Mouse (Mus musculus): ENCODE results near the gene Tph2. TPM values are rescaled to one million over a fixed set of nuclear protein-coding genes. Genes with fewer than 3 reads are reported as not detected.

Tph2 gene
- polyA plus RNA-seq (2012; fragmentation: generic; extraction: Trizol): 0.73 TPM
- long read RNA-seq, experiment 1: 0 reads
- long read RNA-seq, experiment 2: 0 reads

DNA sequence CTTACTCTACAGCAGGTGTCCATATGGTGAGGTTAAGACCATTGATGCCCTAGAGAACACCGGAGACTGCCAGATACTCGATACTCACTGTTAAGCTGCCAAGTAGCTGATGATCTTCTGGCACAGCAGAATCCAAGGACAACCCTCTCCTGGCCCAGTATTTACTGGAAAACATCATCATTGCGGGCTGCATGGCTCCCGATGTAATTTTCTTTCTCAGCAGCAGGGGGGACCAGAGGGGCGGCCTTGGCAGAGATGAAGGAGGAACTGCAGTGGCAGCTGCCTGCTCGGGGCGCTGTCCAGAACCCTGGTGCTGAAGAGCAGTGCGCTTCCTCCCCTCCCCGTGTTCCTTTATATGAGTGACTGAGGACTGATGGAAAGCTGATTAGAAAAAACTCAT lies at the start of gene Tph2:
Gene Tph2, minus strand, starts transcription at position 326 of the 400 bp plus-strand sequence.
- TF ChIP-seq MYOG (IDR thresholded peaks at IDR 0.05; ENCODE audit: control insufficient read depth, extremely low read depth, insufficient read length) (no peak), MAX (IDR thresholded peaks at IDR 0.05) (peak; percentile 21), CTCF (IDR thresholded peaks at IDR 0.05; ENCODE audit: control insufficient read depth, insufficient read depth, insufficient read length) (peak; percentile 57), USF1 (IDR thresholded peaks at IDR 0.05; ENCODE audit: low read depth) (no peak), MYOD1 (IDR thresholded peaks at IDR 0.05; ENCODE audit: control insufficient read depth, insufficient read length, low read depth) (peak; percentile 70)
- H3K79me2 ChIP-seq (ENCODE audit: control insufficient read depth, insufficient read depth): no peaks in the 10 kb centered on the region
- no peaks in the 10 kb centered on the region for H3K36me3 ChIP-seq (ENCODE audit: control insufficient read depth, insufficient read depth)
- H3K4me3 ChIP-seq (ENCODE audit: insufficient read depth, poor library complexity, severe bottlenecking): no peak within 1 kb of the TSS
- no peak within 1 kb of the TSS for H3ac ChIP-seq (ENCODE audit: control insufficient read depth, insufficient read length, low read depth)
- H3K27me3 ChIP-seq (ENCODE audit: control insufficient read depth, insufficient read depth, insufficient read length): no peaks in the 10 kb centered on the region
- no peaks in the 10 kb centered on the region for H3K79me3 ChIP-seq (ENCODE audit: low read depth)

DNA sequence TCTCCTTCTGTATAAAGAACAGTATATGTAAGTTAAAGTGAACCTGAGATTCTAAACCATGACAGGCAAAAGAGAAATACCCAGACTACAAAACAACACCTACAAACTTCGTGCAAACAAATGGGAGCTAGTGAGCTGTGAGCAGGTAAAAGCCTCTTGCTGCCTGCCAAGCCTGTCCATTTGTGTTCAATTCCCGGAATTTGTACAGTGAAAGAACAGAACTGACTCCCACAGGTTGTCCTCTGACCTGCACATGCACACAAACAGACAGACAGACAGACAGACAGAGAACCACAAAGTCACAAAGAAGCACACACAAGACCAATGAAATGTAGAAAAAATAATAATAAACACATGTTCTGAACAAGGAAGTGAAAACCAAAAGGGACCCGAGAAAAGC lies 49.0 kb upstream of the Tph2 start:
- no peaks in the 10 kb centered on the region for H3K27me3 ChIP-seq (ENCODE audit: control insufficient read depth, insufficient read depth, insufficient read length)
- TF ChIP-seq CEBPB (IDR thresholded peaks at IDR 0.05; ENCODE audit: low read depth) (no peak), MYOD1 (IDR thresholded peaks at IDR 0.05; ENCODE audit: control insufficient read depth, insufficient read length, low read depth) (no peak), MYOG (IDR thresholded peaks at IDR 0.05; ENCODE audit: control insufficient read depth, extremely low read depth, insufficient read length) (no peak), MAX (IDR thresholded peaks at IDR 0.05) (no peak), USF1 (IDR thresholded peaks at IDR 0.05; ENCODE audit: low read depth) (no peak), CTCF (IDR thresholded peaks at IDR 0.05; ENCODE audit: control insufficient read depth, insufficient read depth, insufficient read length) (no peak)
- no peak overlapping the region for H3ac ChIP-seq (ENCODE audit: control insufficient read depth, insufficient read length, low read depth)
- no peak overlapping the region for H3K4me3 ChIP-seq (ENCODE audit: insufficient read depth, poor library complexity, severe bottlenecking)
- H3K79me2 ChIP-seq (ENCODE audit: control insufficient read depth, insufficient read depth): peaks cover 12% of the 10 kb centered on the region
- H3K79me3 ChIP-seq (ENCODE audit: low read depth): no peaks in the 10 kb centered on the region
- H3K36me3 ChIP-seq (ENCODE audit: control insufficient read depth, insufficient read depth): peaks cover 63% of the 10 kb centered on the region

GRCm38 (mm10) chr10:115232513-115232912 lies 47.7 kb upstream of the Tph2 start:
- H3K36me3 ChIP-seq (ENCODE audit: control insufficient read depth, insufficient read depth): peaks cover 57% of the 10 kb centered on the region
- H3K4me3 ChIP-seq (ENCODE audit: insufficient read depth, poor library complexity, severe bottlenecking): no peak overlapping the region
- no peaks in the 10 kb centered on the region for H3K27me3 ChIP-seq (ENCODE audit: control insufficient read depth, insufficient read depth, insufficient read length)
- TF ChIP-seq MYOG (IDR thresholded peaks at IDR 0.05; ENCODE audit: control insufficient read depth, extremely low read depth, insufficient read length) (no peak), USF1 (IDR thresholded peaks at IDR 0.05; ENCODE audit: low read depth) (no peak), CEBPB (IDR thresholded peaks at IDR 0.05; ENCODE audit: low read depth) (no peak), FOSL1 (IDR thresholded peaks at IDR 0.05; ENCODE audit: insufficient read depth, low read length, poor library complexity, severe bottlenecking) (no peak), MAX (IDR thresholded peaks at IDR 0.05) (no peak), MYOD1 (IDR thresholded peaks at IDR 0.05; ENCODE audit: control insufficient read depth, insufficient read length, low read depth) (no peak), CTCF (IDR thresholded peaks at IDR 0.05; ENCODE audit: control insufficient read depth, insufficient read depth, insufficient read length) (no peak)
- peaks cover 12% of the 10 kb centered on the region for H3K79me2 ChIP-seq (ENCODE audit: control insufficient read depth, insufficient read depth)
- no peaks in the 10 kb centered on the region for H3K79me3 ChIP-seq (ENCODE audit: low read depth)
- H3ac ChIP-seq (ENCODE audit: control insufficient read depth, insufficient read length, low read depth): no peak overlapping the region

GRCm38 (mm10) chr10:115229023-115229422 lies 44.2 kb upstream of the Tph2 start:
- Histone ChIP-seq H3K27me3 (ENCODE audit: control insufficient read depth, insufficient read depth, insufficient read length) (no peaks in the 10 kb centered on the region), H3K79me3 (ENCODE audit: low read depth) (peaks cover 5% of the 10 kb centered on the region), H3ac (ENCODE audit: control insufficient read depth, insufficient read length, low read depth) (no peak overlapping the region), H3K36me3 (ENCODE audit: control insufficient read depth, insufficient read depth) (peaks cover 47% of the 10 kb centered on the region), H3K79me2 (ENCODE audit: control insufficient read depth, insufficient read depth) (no peaks in the 10 kb centered on the region), H3K4me3 (ENCODE audit: insufficient read depth, poor library complexity, severe bottlenecking) (no peak overlapping the region)
- no peak for TF ChIP-seq CEBPB (IDR thresholded peaks at IDR 0.05; ENCODE audit: low read depth)

DNA sequence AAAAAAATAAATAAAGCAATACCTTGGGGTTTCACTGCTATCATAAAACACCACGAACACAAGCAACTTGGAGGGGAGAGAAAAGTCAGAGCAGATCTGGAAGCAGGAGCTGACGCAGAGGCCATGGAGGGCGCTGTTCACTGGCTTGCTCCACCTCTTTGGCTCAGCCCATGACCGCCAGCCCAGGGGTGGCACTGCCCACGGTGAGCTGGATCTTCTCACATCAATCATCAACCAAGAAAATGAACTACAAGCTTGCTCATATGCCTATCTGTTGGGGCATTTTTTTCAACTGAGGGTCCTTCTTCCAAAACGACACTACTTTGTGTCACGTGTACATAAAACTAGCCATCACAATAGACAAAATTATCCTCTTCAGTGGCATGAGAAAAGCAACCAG lies 41.8 kb upstream of the Tph2 start:
- H3K79me3 ChIP-seq (ENCODE audit: low read depth): peaks cover 5% of the 10 kb centered on the region

DNA sequence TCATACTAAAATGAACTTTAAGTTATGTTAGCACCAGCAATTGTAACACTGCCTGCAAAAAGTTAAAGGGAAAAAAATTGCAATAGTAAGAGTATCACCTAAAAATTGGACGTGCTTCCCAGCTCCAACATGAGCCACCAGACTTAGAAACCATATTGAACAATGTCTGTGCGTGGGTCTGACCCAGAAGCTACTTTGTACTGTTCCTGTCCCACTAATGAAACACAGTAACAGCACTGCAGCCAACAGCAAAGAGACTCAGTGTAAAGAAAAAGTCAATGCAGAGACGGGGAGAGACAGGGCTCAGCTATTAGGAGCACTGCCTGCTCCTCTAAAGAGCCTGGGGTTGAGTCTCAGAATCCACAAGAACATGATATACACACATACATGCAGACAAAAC lies 39.0 kb upstream of the Tph2 start:
- Histone ChIP-seq H3K4me3 (ENCODE audit: insufficient read depth, poor library complexity, severe bottlenecking) (no peak overlapping the region), H3K36me3 (ENCODE audit: control insufficient read depth, insufficient read depth) (peaks cover 34% of the 10 kb centered on the region), H3ac (ENCODE audit: control insufficient read depth, insufficient read length, low read depth) (no peak overlapping the region), H3K79me3 (ENCODE audit: low read depth) (peaks cover 5% of the 10 kb centered on the region), H3K79me2 (ENCODE audit: control insufficient read depth, insufficient read depth) (no peaks in the 10 kb centered on the region), H3K27me3 (ENCODE audit: control insufficient read depth, insufficient read depth, insufficient read length) (no peaks in the 10 kb centered on the region)
- TF ChIP-seq USF1 (IDR thresholded peaks at IDR 0.05; ENCODE audit: low read depth): no peak
- no peak for TF ChIP-seq CEBPB (IDR thresholded peaks at IDR 0.05; ENCODE audit: low read depth)
- no peak for TF ChIP-seq FOSL1 (IDR thresholded peaks at IDR 0.05; ENCODE audit: insufficient read depth, low read length, poor library complexity, severe bottlenecking)
- no peak for TF ChIP-seq MYOG (IDR thresholded peaks at IDR 0.05; ENCODE audit: control insufficient read depth, extremely low read depth, insufficient read length)
- no peak for TF ChIP-seq MYOD1 (IDR thresholded peaks at IDR 0.05; ENCODE audit: control insufficient read depth, insufficient read length, low read depth)
- TF ChIP-seq MAX (IDR thresholded peaks at IDR 0.05): no peak
- no peak for TF ChIP-seq CTCF (IDR thresholded peaks at IDR 0.05; ENCODE audit: control insufficient read depth, insufficient read depth, insufficient read length)

More for the DNA sequence above, 41.8 kb upstream of the Tph2 start:
- no peak for TF ChIP-seq MAX (IDR thresholded peaks at IDR 0.05)
- TF ChIP-seq MYOD1 (IDR thresholded peaks at IDR 0.05; ENCODE audit: control insufficient read depth, insufficient read length, low read depth): no peak
- no peak for TF ChIP-seq CEBPB (IDR thresholded peaks at IDR 0.05; ENCODE audit: low read depth)
- no peak for TF ChIP-seq USF1 (IDR thresholded peaks at IDR 0.05; ENCODE audit: low read depth)
- no peak for TF ChIP-seq FOSL1 (IDR thresholded peaks at IDR 0.05; ENCODE audit: insufficient read depth, low read length, poor library complexity, severe bottlenecking)
- no peak for TF ChIP-seq MYOG (IDR thresholded peaks at IDR 0.05; ENCODE audit: control insufficient read depth, extremely low read depth, insufficient read length)
- TF ChIP-seq CTCF (IDR thresholded peaks at IDR 0.05; ENCODE audit: control insufficient read depth, insufficient read depth, insufficient read length): no peak
- Histone ChIP-seq H3ac (ENCODE audit: control insufficient read depth, insufficient read length, low read depth) (no peak overlapping the region), H3K36me3 (ENCODE audit: control insufficient read depth, insufficient read depth) (peaks cover 33% of the 10 kb centered on the region), H3K4me3 (ENCODE audit: insufficient read depth, poor library complexity, severe bottlenecking) (no peak overlapping the region), H3K27me3 (ENCODE audit: control insufficient read depth, insufficient read depth, insufficient read length) (no peaks in the 10 kb centered on the region), H3K79me2 (ENCODE audit: control insufficient read depth, insufficient read depth) (no peaks in the 10 kb centered on the region)
